Mouse (Mus musculus) forelimb bud, embryonic 11.5 days (tissue): ENCODE measurements around the gene Pard3.
A peak's percentile ranks its signal among the peaks of the same experiment; 100 is the strongest.

ENCODE experiments used
- DNase-seq: peaks from one replicate; pipeline ENCODE4 v3.0.0-alpha.2; 2012; ENCODE audit warnings: low read depth, low spot score

Pard3 gene

GRCm38 (mm10) chr8:127178634-127179033 lies 114.9 kb downstream of the Pard3 start:
- peak; percentile 78 for DNase-seq

- no peak for DNase-seq
These were observed 117.6 kb downstream of the Pard3 start for GRCm38 (mm10) chr8:127181246-127181645.

DNA sequence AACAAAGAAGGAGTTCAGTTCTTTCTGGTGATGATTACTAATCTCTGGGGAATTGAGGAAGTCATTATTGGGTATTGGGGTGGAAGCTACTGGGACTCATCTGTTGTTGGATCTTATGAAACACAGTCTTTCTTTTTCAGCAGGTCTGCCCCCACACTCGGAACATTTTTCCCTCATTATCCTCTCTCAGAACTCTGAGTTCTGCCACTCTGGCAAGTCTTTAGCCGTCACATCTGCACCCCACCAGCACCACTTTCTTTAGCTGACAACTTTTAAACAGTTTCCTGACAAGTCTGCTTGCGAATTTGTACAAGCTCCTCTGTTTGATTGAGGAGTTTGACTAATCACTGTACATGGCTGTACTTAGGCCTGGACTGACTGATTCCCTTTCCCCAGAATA lies 118.4 kb downstream of the Pard3 start:
- no peak for DNase-seq

- DNase-seq = no peak
These were observed 119.8 kb downstream of the Pard3 start for GRCm38 (mm10) chr8:127183533-127183932.

- no peak for DNase-seq
These were observed 120.3 kb downstream of the Pard3 start for GRCm38 (mm10) chr8:127184025-127184424.

DNA sequence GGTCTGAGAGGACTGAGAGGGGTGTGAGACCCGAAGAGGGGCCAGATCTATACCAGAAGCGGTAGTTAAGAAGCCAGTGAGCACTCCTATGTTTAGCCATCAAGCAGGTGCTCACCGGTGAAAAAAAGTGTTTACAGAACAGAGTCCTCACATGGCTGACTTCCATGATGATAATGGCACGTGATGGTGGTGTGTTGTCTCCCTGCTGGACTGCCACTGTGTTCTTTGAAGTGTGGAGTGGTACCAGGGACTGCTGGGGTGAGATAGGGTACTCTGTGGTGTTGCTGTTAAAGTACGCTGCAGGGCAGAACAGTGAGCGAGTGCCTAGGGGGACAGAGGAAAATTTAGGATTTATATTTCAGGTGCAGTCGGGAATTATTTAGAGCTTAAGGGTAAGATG lies 122.2 kb downstream of the Pard3 start:
- no peak for DNase-seq

- no peak for DNase-seq
These were observed 125.0 kb downstream of the Pard3 start for GRCm38 (mm10) chr8:127188671-127189070.

GRCm38 (mm10) chr8:127190350-127190749 lies 126.7 kb downstream of the Pard3 start:
- peak; percentile 76 for DNase-seq

DNA sequence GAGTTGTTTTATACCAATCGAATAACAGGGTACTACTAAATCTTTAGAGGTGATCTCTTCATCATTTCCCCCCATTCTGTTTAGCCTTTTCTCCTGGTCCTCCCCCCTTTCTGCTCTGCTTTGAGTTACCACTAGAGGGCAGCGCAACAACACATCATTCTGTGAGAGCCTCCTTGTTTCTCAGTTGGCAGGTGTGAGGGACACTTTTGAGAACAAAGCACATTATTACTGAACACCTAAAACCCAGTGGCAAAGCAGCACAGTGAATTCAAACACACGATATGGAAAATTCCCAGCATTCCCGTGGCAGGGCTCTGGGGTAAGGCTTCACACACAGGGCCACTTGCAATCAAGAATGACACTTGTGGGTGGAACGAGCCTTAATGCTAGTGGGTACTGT lies 127.7 kb downstream of the Pard3 start:
- peak; percentile 72 for DNase-seq

DNA sequence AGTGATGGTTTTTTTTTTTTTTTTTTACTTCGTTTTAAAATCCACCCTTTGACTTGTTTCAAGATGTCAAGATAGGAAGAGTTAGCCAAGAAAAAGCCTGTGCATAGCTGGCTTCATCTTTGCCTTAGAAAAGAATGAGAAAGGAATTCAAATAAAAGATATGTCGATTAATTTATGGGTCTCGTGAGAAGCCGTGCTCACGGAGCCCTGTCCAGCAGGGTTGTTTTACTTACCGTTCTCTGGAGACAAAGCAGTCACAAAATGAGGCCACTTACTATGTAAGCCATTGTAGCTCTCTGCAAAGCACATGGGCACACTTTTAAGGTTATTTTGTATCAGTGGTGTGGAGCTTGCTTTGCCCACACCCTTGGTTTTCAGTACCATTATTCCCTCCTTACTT lies 128.1 kb downstream of the Pard3 start:
- no peak for DNase-seq

- DNase-seq = no peak
These were observed 128.6 kb downstream of the Pard3 start for GRCm38 (mm10) chr8:127192331-127192730.

DNA sequence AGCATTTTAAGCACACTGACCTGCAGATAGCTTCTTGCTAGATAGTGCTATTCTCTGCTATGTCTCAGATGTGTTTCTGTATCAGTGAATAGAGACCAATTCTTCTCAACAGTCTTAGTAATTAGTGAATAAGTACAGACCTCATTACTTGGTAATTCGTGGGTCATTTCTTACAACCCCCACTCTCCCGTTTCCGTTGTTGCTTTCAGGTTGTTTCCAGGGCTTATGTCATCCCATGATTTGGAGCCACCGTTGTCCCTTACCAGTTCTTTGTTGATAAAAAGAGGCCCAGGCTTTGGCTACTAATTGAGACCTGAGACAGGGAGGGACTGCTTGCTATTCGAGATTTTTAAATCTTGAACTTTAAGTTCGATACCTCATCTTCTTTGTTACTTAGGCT lies 129.7 kb downstream of the Pard3 start:
- DNase-seq = no peak

- no peak for DNase-seq
These were observed 131.2 kb downstream of the Pard3 start for GRCm38 (mm10) chr8:127194786-127195407.

- peak; percentile 74 for DNase-seq
These were observed 133.0 kb downstream of the Pard3 start for GRCm38 (mm10) chr8:127196505-127197265.

DNA sequence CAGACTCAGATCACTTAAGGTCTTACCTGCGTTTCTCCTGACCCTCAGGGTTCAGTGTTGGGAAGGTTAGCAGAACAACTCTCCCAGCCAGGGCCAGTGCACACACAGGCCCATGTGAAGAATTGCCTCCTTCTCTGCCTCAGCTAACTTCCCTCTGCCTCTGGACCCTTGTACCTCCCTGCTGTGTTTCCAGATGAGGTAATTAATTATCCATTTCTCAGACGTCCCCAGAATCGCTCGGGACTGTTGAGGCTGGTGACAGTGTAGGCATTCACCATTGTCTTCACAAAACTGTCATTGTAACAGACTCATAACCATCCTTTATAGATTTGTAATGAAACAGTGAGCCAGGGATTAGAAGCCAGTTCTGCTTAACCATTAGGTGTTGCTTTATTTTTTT lies 143.8 kb downstream of the Pard3 start:
- no peak for DNase-seq

- DNase-seq = no peak
These were observed 146.9 kb downstream of the Pard3 start for GRCm38 (mm10) chr8:127210621-127211020.

- DNase-seq = no peak
These were observed 150.6 kb downstream of the Pard3 start for GRCm38 (mm10) chr8:127214338-127214737.

GRCm38 (mm10) chr8:127214748-127215433 lies 151.2 kb downstream of the Pard3 start:
- DNase-seq = no peak

GRCm38 (mm10) chr8:127220206-127220605 lies 156.5 kb downstream of the Pard3 start:
- no peak for DNase-seq

DNA sequence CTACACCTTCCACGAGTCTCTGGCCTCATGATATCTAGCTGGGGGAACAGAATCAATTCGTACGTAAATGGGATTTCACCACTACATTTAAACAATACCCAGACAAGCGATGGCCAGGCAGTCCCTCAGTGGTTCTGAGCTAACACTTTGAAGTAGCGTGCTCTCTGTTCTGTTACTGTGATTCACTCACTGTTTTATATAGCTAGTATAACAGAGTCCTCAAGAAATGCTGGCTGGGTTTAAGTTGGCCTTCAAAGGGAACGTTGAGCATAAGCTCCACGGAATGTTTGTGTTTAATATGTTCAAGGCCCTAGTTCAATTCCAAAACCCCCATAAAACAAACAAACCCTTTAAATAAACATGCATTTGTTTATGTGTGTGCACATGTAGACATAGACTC lies 156.9 kb downstream of the Pard3 start:
- no peak for DNase-seq

- DNase-seq = no peak
These were observed 158.7 kb downstream of the Pard3 start for GRCm38 (mm10) chr8:127222361-127222760.

GRCm38 (mm10) chr8:127226996-127227395 lies 163.3 kb downstream of the Pard3 start:
- no peak for DNase-seq

DNA sequence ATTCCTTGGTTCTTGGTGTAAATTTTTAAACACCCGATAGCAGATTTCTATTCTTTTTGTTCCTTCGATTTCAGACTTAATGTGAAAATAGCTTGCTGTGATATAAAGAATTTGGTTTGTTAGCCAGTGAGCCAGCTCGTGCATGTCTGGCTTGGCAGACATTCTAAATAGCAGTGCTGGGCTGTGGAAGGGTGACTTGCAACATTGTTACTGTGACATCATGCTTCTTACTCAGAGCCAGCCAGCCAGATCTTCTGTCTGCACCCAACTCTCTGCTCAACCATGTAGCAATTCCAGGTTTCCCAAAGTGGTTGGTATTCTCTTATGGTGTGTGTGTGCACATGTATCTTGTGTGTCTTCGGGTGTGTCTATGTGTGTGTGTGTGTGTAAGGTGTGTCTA lies 163.7 kb downstream of the Pard3 start:
- DNase-seq = no peak
